Mouse (Mus musculus) common myeloid progenitor, adult 5-6 weeks (primary cell): ENCODE data around the gene Hps6. TPM values are rescaled to one million over a fixed set of nuclear protein-coding genes. Genes with fewer than 3 reads are reported as not detected.

Source experiments
- ATAC-seq: replicated peaks from 2 replicates; pipeline ENCODE4 v1.8.0; 2016; ENCODE audit warnings: low read depth, mild to moderate bottlenecking, moderate TSS enrichment, inconsistent platforms; ENCODE audit not compliant: poor library complexity, severe bottlenecking
- total RNA-seq: library from RNA; stranded (forward); fragments of 200-1000, 187-1606 nt; gene quantifications from 2 replicates; pipeline ENCODE4 v1.2.3, GENCODE M21; 2017

The Hps6 gene
- total RNA-seq, 1 experiment from 2014 or later = 4.9 TPM

GRCm38 (mm10) chr19:46043380-46043779 lies 40.1 kb downstream of the Hps6 start:
- no peak for ATAC-seq

- ATAC-seq = no peak
Measured at GRCm38 (mm10) chr19:46044271-46044992, 41.1 kb downstream of the Hps6 start, which contains the start of gene Pprc1. Gene Pprc1, plus strand, starts transcription at chr19:46044886.

- ATAC-seq = peak; percentile 48
Measured at GRCm38 (mm10) chr19:46044993-46045695, 41.8 kb downstream of the Hps6 start, which contains the start of gene Ldb1. Gene Ldb1, minus strand, starts transcription at chr19:46045214.

- no peak for ATAC-seq
Measured at GRCm38 (mm10) chr19:46045696-46046311, 42.5 kb downstream of the Hps6 start.

GRCm38 (mm10) chr19:46046621-46047025 lies 43.3 kb downstream of the Hps6 start:
- ATAC-seq = no peak

GRCm38 (mm10) chr19:46047426-46047825 lies 44.1 kb downstream of the Hps6 start:
- ATAC-seq = no peak

GRCm38 (mm10) chr19:46049129-46049528 lies 45.8 kb downstream of the Hps6 start:
- no peak for ATAC-seq

GRCm38 (mm10) chr19:46050462-46050861 lies 47.2 kb downstream of the Hps6 start:
- ATAC-seq = peak; percentile 70

Other genes starting within 250 kb of the Hps6 start
- 144 and 182 TPM in 2 replicates for gene Mgea5, start 219.7 kb upstream of the Hps6 start, total RNA-seq
- gene Kcnip2, start 187.4 kb upstream of the Hps6 start, total RNA-seq = not detected in 2 replicates
- gene Armh3, start 5.0 kb upstream of the Hps6 start, total RNA-seq = 7.4 and 9.5 TPM in 2 replicates
- gene Pprc1, start 41.4 kb downstream of the Hps6 start, total RNA-seq = 15.0 and 48.0 TPM in 2 replicates
- gene Ldb1, start 41.7 kb downstream of the Hps6 start, total RNA-seq = 136 and 160 TPM in 2 replicates
- 197 and 199 TPM in 2 replicates for gene Nolc1, start 72.4 kb downstream of the Hps6 start, total RNA-seq
- not detected in 2 replicates for gene Elovl3, start 128.4 kb downstream of the Hps6 start, total RNA-seq
- not detected in 2 replicates for gene Pitx3, start 144.8 kb downstream of the Hps6 start, total RNA-seq
- 23.7 and 38.7 TPM in 2 replicates for gene Gbf1, start 149.0 kb downstream of the Hps6 start, total RNA-seq